Mouse (Mus musculus) small intestine, adult 2 months (tissue): ENCODE measurements around the gene Nrbf2. TPM values are rescaled to one million over a fixed set of nuclear protein-coding genes. Genes with fewer than 3 reads are reported as not detected.
A peak's percentile ranks its signal among the peaks of the same experiment; 100 is the strongest.

Source experiments
- H3K27ac ChIP-seq: fragments of 200-500 bp; 2 replicates; pipeline ENCODE4 v1.5.1; 2012; ENCODE audit warnings: low read depth, low read length, control low read depth, inconsistent platforms; ENCODE audit not compliant: insufficient read depth
- H3K27me3 ChIP-seq: fragments of 200-500 bp; 2 replicates; pipeline ENCODE4 v1.6.1; 2012; ENCODE audit warnings: mild to moderate bottlenecking, moderate library complexity, low read length, inconsistent platforms; ENCODE audit not compliant: control insufficient read depth, insufficient read depth
- H3K36me3 ChIP-seq: fragments of 200-500 bp; 2 replicates; pipeline ENCODE4 v1.6.1; 2012; ENCODE audit warnings: mild to moderate bottlenecking, low read length, control low read depth, inconsistent platforms; ENCODE audit not compliant: control insufficient read depth, insufficient read depth
- H3K4me1 ChIP-seq: fragments of 200-500 bp; 2 replicates; pipeline ENCODE4 v1.6.1; 2012; ENCODE audit warnings: low read length, inconsistent platforms, mixed read lengths; ENCODE audit not compliant: control insufficient read depth, insufficient read depth, insufficient read length
- H3K4me3 ChIP-seq: fragments of 200-500 bp; 2 replicates; pipeline ENCODE4 v1.5.1; 2012; ENCODE audit warnings: low read depth, mild to moderate bottlenecking, control low read depth, inconsistent platforms, low read length, moderate library complexity
- CTCF ChIP-seq: fragments of 200-500 bp; IDR thresholded peaks from 2 replicates; pipeline ENCODE4 v1.5.1; 2012; ENCODE audit warnings: low read depth, mild to moderate bottlenecking, control low read depth, inconsistent platforms, low read length, moderate library complexity, mixed read lengths; ENCODE audit not compliant: insufficient replicate concordance, insufficient read length; ENCODE audit errors: extremely low read depth
- POLR2A ChIP-seq: fragments of 200-500 bp; IDR thresholded peaks from 2 replicates; pipeline ENCODE4 v1.6.1; 2012; ENCODE audit warnings: low read depth, mild to moderate bottlenecking, control low read depth, inconsistent platforms, low read length, moderate library complexity
- WGBS: fragments of 180-500 bp; shearing (Covaris S2); methylation state at CpG from one replicate; pipeline ENCODE4 v1.1.7; 2018; 5-methylcytosine and 5-hydroxymethylcytosine counted together
- polyA plus RNA-seq: library from polyadenylated mRNA; depleted of rRNA; stranded (reverse); fragments of >200 nt; gene quantifications from 2 replicates; pipeline ENCODE4 v1.2.3, GENCODE M21; 2012

Nrbf2 gene
- polyA plus RNA-seq, 1 experiment: 9.0 TPM

DNA sequence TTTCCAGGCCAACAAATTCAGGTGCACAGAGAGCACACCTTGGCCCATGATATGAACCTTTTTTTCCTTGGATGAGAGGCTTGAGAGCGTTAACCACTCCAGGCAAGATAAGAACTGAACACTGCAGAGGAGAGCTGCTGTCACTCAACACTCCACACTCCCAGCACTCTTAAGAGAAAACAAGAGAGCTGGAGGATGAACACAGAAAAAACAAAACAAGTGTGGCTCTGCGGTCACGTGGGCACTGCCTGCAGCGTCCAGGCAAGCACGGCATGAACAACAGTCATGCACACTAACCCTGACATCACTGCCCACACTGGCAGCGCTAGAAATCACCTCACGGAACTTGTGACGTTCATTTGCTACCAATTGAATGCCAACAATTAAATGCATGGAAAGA is 3.3 kb downstream of the Nrbf2 start:
- H3K36me3 ChIP-seq: no peaks in the 10 kb centered on the region
- no peak overlapping the region for H3K4me3 ChIP-seq
- TF ChIP-seq CTCF (no peak), POLR2A (no peak)
- 76% methylated on average over 8 of the region's 8 CpGs for WGBS
- H3K4me1 ChIP-seq: peaks cover 10% of the 10 kb centered on the region
- no peaks in the 10 kb centered on the region for H3K27me3 ChIP-seq
- H3K27ac ChIP-seq: no peak overlapping the region

- Histone ChIP-seq H3K36me3 (peaks cover 19% of the 10 kb centered on the region), H3K4me3 (no peak overlapping the region), H3K4me1 (no peaks in the 10 kb centered on the region), H3K27me3 (no peaks in the 10 kb centered on the region), H3K27ac (no peak overlapping the region)
- TF ChIP-seq POLR2A (no peak), CTCF (no peak)
Measured at GRCm38 (mm10) chr10:67275916-67276315, 9.2 kb downstream of the Nrbf2 start.

GRCm38 (mm10) chr10:67264852-67265251 is 20.3 kb downstream of the Nrbf2 start:
- Histone ChIP-seq H3K27ac (no peak overlapping the region), H3K36me3 (peaks cover 27% of the 10 kb centered on the region), H3K27me3 (no peaks in the 10 kb centered on the region), H3K4me3 (no peak overlapping the region), H3K4me1 (no peaks in the 10 kb centered on the region)
- 52% methylated on average over 1 of the region's 1 CpGs for WGBS
- TF ChIP-seq CTCF (peak; percentile 26; the same call in 1 of the 2 replicates), POLR2A (no peak)

GRCm38 (mm10) chr10:67253115-67253514 is 32.0 kb downstream of the Nrbf2 start:
- Histone ChIP-seq H3K4me1 (no peaks in the 10 kb centered on the region), H3K27me3 (no peaks in the 10 kb centered on the region), H3K4me3 (no peak overlapping the region), H3K36me3 (peaks cover 46% of the 10 kb centered on the region), H3K27ac (no peak overlapping the region)
- 100% methylated on average over 1 of the region's 1 CpGs for WGBS
- TF ChIP-seq CTCF (no peak), POLR2A (no peak)

GRCm38 (mm10) chr10:67252353-67252752 is 32.8 kb downstream of the Nrbf2 start:
- Histone ChIP-seq H3K27me3 (no peaks in the 10 kb centered on the region), H3K4me3 (no peak overlapping the region), H3K4me1 (no peaks in the 10 kb centered on the region), H3K27ac (no peak overlapping the region), H3K36me3 (peaks cover 48% of the 10 kb centered on the region)
- WGBS: 74% methylated on average over 5 of the region's 5 CpGs
- TF ChIP-seq POLR2A (no peak), CTCF (no peak)

- Histone ChIP-seq H3K27ac (no peak overlapping the region), H3K4me1 (no peaks in the 10 kb centered on the region), H3K4me3 (no peak overlapping the region), H3K36me3 (peaks cover 56% of the 10 kb centered on the region), H3K27me3 (no peaks in the 10 kb centered on the region)
- 93% methylated on average over 6 of the region's 6 CpGs for WGBS
- TF ChIP-seq POLR2A (no peak), CTCF (no peak)
Measured at GRCm38 (mm10) chr10:67250846-67251245, 34.3 kb downstream of the Nrbf2 start.

GRCm38 (mm10) chr10:67249486-67249885 is 35.6 kb downstream of the Nrbf2 start:
- TF ChIP-seq CTCF (no peak), POLR2A (no peak)
- 85% methylated on average over 2 of the region's 2 CpGs for WGBS

GRCm38 (mm10) chr10:67247145-67247544 is 38.0 kb downstream of the Nrbf2 start:
- no peaks in the 10 kb centered on the region for H3K27me3 ChIP-seq
- no peak overlapping the region for H3K27ac ChIP-seq
- H3K36me3 ChIP-seq: peaks cover 55% of the 10 kb centered on the region
- no peak for TF ChIP-seq POLR2A
- TF ChIP-seq CTCF: peak; percentile 45; the same call in 1 of the 2 replicates
- 96% methylated on average over 4 of the region's 4 CpGs for WGBS
- no peak overlapping the region for H3K4me3 ChIP-seq
- H3K4me1 ChIP-seq: no peaks in the 10 kb centered on the region

More at GRCm38 (mm10) chr10:67249486-67249885, 35.6 kb downstream of the Nrbf2 start:
- Histone ChIP-seq H3K27ac (no peak overlapping the region), H3K27me3 (no peaks in the 10 kb centered on the region), H3K4me3 (no peak overlapping the region), H3K4me1 (no peaks in the 10 kb centered on the region), H3K36me3 (peaks cover 57% of the 10 kb centered on the region)
